Mouse (Mus musculus) liver, adult 2 months (tissue): ENCODE results near the gene Hist1h4n.
"Not testable (repeated sequence)": the region's sequence is repeated elsewhere in the genome, so short reads cannot be mapped to it uniquely, and the experiment has no call there.

Source experiments
- CTCF ChIP-seq: fragments of 200-500 bp; IDR thresholded peaks from 2 replicates; pipeline ENCODE4 v1.5.1; 2011; ENCODE audit warnings: low read depth, low read length, control low read depth
- POLR2A ChIP-seq: fragments of 200-500 bp; IDR thresholded peaks from 2 replicates; pipeline ENCODE4 v1.6.1; 2011; ENCODE audit warnings: low read length, control low read depth; ENCODE audit not compliant: insufficient read depth; ENCODE audit errors: extremely low read depth

GRCm38 (mm10) chr13:21797163-21797562, 34.8 kb downstream of the Hist1h4n start:
- TF ChIP-seq CTCF, POLR2A: not testable (repeated sequence)
